Mouse (Mus musculus): ENCODE measurements around the gene Gm11549.

The Gm11549 gene

DNA sequence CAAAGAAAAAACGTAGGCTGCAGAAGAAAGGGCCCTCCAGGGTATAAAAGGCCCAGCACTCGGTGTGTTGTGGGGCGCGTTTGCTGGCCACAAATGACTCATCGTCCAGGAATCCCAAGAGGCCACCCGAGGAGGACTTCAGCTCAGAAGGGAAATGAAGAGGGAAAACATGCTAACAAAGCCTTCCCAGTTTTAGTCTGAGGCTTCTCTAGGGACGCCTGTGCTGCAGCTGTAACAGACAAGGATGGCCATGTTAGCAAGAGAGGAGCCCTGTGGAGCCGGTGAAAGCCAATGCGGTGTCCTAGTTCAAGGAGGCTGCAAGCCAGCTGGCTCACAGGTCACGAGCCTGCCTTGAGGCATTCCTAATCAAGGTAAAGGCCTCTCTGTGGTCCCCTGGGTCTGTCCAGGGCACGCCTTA, 39.8 kb downstream of the Gm11549 start:
- DNase-seq (ENCODE audit: low read depth, low spot score), result peak; percentile 49

- DNase-seq (ENCODE audit: low read depth, low spot score), result no peak
Observed at GRCm38 (mm10) chr3:36480486-36480885, 41.1 kb downstream of the Gm11549 start.

- no peak for DNase-seq (ENCODE audit: low read depth, low spot score)
Observed at GRCm38 (mm10) chr3:36478776-36479175, 42.8 kb downstream of the Gm11549 start.

- DNase-seq (ENCODE audit: low read depth, low spot score), result no peak
Observed at GRCm38 (mm10) chr3:36476261-36477155, 45.1 kb downstream of the Gm11549 start.

- DNase-seq (ENCODE audit: low read depth, low spot score), result peak; percentile 93
Observed at GRCm38 (mm10) chr3:36475532-36476087, 46.0 kb downstream of the Gm11549 start, which contains the start of the genes Anxa5 and 1810062G17Rik. TSS of gene Anxa5 (minus strand) at chr3:36475894. TSS of gene 1810062G17Rik (plus strand) at chr3:36475937.

- no peak for DNase-seq (ENCODE audit: low read depth, low spot score)
Observed at GRCm38 (mm10) chr3:36474938-36475483, 46.6 kb downstream of the Gm11549 start.

GRCm38 (mm10) chr3:36474421-36474820, 47.2 kb downstream of the Gm11549 start:
- no peak for DNase-seq (ENCODE audit: low read depth, low spot score)

GRCm38 (mm10) chr3:36473222-36473621, 48.4 kb downstream of the Gm11549 start:
- DNase-seq (ENCODE audit: low read depth, low spot score), result no peak

- no peak for DNase-seq (ENCODE audit: low read depth, low spot score)
Observed at GRCm38 (mm10) chr3:36471856-36472255, 49.8 kb downstream of the Gm11549 start.

- DNase-seq (ENCODE audit: low read depth, low spot score), result no peak
Observed at GRCm38 (mm10) chr3:36468871-36469270, 52.7 kb downstream of the Gm11549 start.

GRCm38 (mm10) chr3:36467632-36468031, 54.0 kb downstream of the Gm11549 start:
- DNase-seq (ENCODE audit: low read depth, low spot score), result no peak

- DNase-seq (ENCODE audit: low read depth, low spot score), result no peak
Observed at GRCm38 (mm10) chr3:36465538-36465937, 56.1 kb downstream of the Gm11549 start.

Data from forelimb bud, embryonic 11.5 days (tissue).